Mouse (Mus musculus): Measurements from ENCODE around the gene Nsmce1. TPM values are rescaled to one million over a fixed set of nuclear protein-coding genes. Genes with fewer than 3 reads are reported as not detected.
A peak's percentile ranks its signal among the peaks of the same experiment; 100 is the strongest.

Gene Nsmce1
- polyA plus RNA-seq, 1 experiment from 2014 or later = 143 TPM

GRCm38 (mm10) chr7:125427492-125428090, 63.8 kb downstream of the Nsmce1 start:
- no peak for ATAC-seq (replicated peaks; ENCODE audit: low FRiP score)
- Histone ChIP-seq H3K9me3 (replicated peaks) (no peaks in the 10 kb centered on the region), H3K9ac (no peak overlapping the region), H3K27me3 (no peaks in the 10 kb centered on the region), H3K4me2 (no peak overlapping the region), H3K27ac (no peak overlapping the region), H3K36me3 (no peaks in the 10 kb centered on the region), H3K4me1 (no peaks in the 10 kb centered on the region), H3K4me3 (replicated peaks) (no peak overlapping the region)
- 66% methylated on average over 12 of the region's 12 CpGs for WGBS

GRCm38 (mm10) chr7:125423056-125423455, 68.3 kb downstream of the Nsmce1 start:
- Histone ChIP-seq H3K4me2 (no peak overlapping the region), H3K27ac (no peak overlapping the region), H3K36me3 (no peaks in the 10 kb centered on the region), H3K4me3 (replicated peaks) (no peak overlapping the region), H3K27me3 (no peaks in the 10 kb centered on the region), H3K9me3 (replicated peaks) (no peaks in the 10 kb centered on the region), H3K4me1 (no peaks in the 10 kb centered on the region), H3K9ac (no peak overlapping the region)
- 51% methylated on average over 3 of the region's 3 CpGs for WGBS
- ATAC-seq (replicated peaks; ENCODE audit: low FRiP score) = no peak

GRCm38 (mm10) chr7:125421911-125422310, 69.5 kb downstream of the Nsmce1 start:
- Histone ChIP-seq H3K9me3 (replicated peaks) (no peaks in the 10 kb centered on the region), H3K4me3 (replicated peaks) (no peak overlapping the region), H3K36me3 (no peaks in the 10 kb centered on the region), H3K27ac (no peak overlapping the region), H3K9ac (no peak overlapping the region), H3K27me3 (no peaks in the 10 kb centered on the region), H3K4me1 (no peaks in the 10 kb centered on the region), H3K4me2 (no peak overlapping the region)
- no peak for ATAC-seq (replicated peaks; ENCODE audit: low FRiP score)
- WGBS = 66% methylated on average over 2 of the region's 2 CpGs

- H3K27ac ChIP-seq = no peak overlapping the region
- no peaks in the 10 kb centered on the region for H3K4me1 ChIP-seq
- 67% methylated on average over 2 of the region's 2 CpGs for WGBS
- H3K4me3 ChIP-seq (replicated peaks) = no peak overlapping the region
- H3K9ac ChIP-seq = no peak overlapping the region
- no peak for ATAC-seq (replicated peaks; ENCODE audit: low FRiP score)
- H3K27me3 ChIP-seq = no peaks in the 10 kb centered on the region
- H3K9me3 ChIP-seq (replicated peaks) = no peaks in the 10 kb centered on the region
- no peak overlapping the region for H3K4me2 ChIP-seq
- no peaks in the 10 kb centered on the region for H3K36me3 ChIP-seq
Observed at GRCm38 (mm10) chr7:125420190-125420589, 71.2 kb downstream of the Nsmce1 start.

GRCm38 (mm10) chr7:125418413-125418812, 73.0 kb downstream of the Nsmce1 start:
- peak; percentile 69 for ATAC-seq (replicated peaks; ENCODE audit: low FRiP score)
- 15% methylated on average over 3 of the region's 3 CpGs for WGBS
- Histone ChIP-seq H3K9ac (no peak overlapping the region), H3K9me3 (replicated peaks) (no peaks in the 10 kb centered on the region), H3K27ac (no peak overlapping the region), H3K4me1 (no peaks in the 10 kb centered on the region), H3K36me3 (no peaks in the 10 kb centered on the region), H3K4me3 (replicated peaks) (no peak overlapping the region), H3K4me2 (no peak overlapping the region), H3K27me3 (no peaks in the 10 kb centered on the region)

Other genes with a start within 250 kb of the Nsmce1 start
- gene Kdm8, start 46.9 kb downstream of the Nsmce1 start, polyA plus RNA-seq (2015; fragmentation: Nextera tagmentation; extraction: Ambion mirVana) = 11.8 and 13.7 TPM in 2 replicates
- gene Il4ra, start 60.5 kb upstream of the Nsmce1 start, polyA plus RNA-seq (2015; fragmentation: Nextera tagmentation; extraction: Ambion mirVana) = 8.6 and 10.4 TPM in 2 replicates
- 0.24 and 0.31 TPM in 2 replicates for gene Il21r, start 111.8 kb upstream of the Nsmce1 start, polyA plus RNA-seq (2015; fragmentation: Nextera tagmentation; extraction: Ambion mirVana)
- 28.2 and 30.6 TPM in 2 replicates for gene Gtf3c1, start 216.2 kb upstream of the Nsmce1 start, polyA plus RNA-seq (2015; fragmentation: Nextera tagmentation; extraction: Ambion mirVana)
- 9.3 and 10.1 TPM in 2 replicates for gene D430042O09Rik, start 216.3 kb upstream of the Nsmce1 start, polyA plus RNA-seq (2015; fragmentation: Nextera tagmentation; extraction: Ambion mirVana)

Data from kidney, embryonic 15.5 days (tissue).